Mouse (Mus musculus): ENCODE measurements around the gene Ppfia3. TPM values are rescaled to one million over a fixed set of nuclear protein-coding genes. Genes with fewer than 3 reads are reported as not detected.
A peak's percentile ranks its signal among the peaks of the same experiment; 100 is the strongest.

Gene Ppfia3
- 6.4 and 7.4 TPM in 2 replicates for polyA plus RNA-seq (2016; fragmentation: Nextera tagmentation; extraction: Ambion mirVana)

GRCm38 (mm10) chr7:45366652-45367019 is at the start of gene Ppfia3:
Gene Ppfia3, minus strand, starts transcription at chr7:45367019.
- no peak for DNase-seq (ENCODE audit: low spot score)
- H3K4me3 ChIP-seq = peak within 1 kb of the TSS; percentile 88
- peak within 1 kb of the TSS; percentile 89 for H3K27ac ChIP-seq (replicated peaks)
- H3K4me1 ChIP-seq = peaks cover 68% of the 10 kb centered on the region
- peaks cover 77% of the 10 kb centered on the region for H3K27me3 ChIP-seq (ENCODE audit: low read depth, poor library complexity, severe bottlenecking)
- WGBS = under 1% methylated on average over 26 of the region's 26 CpGs
- peaks cover 5% of the 10 kb centered on the region; the same call in 1 of the 2 replicates for H3K36me3 ChIP-seq
- no peaks in the 10 kb centered on the region for H3K9me3 ChIP-seq (replicated peaks)

GRCm38 (mm10) chr7:45415636-45416035 is 48.8 kb upstream of the Ppfia3 start:
- H3K27ac ChIP-seq (replicated peaks) = no peak overlapping the region
- DNase-seq (ENCODE audit: low spot score) = no peak
- peaks cover 100% of the 10 kb centered on the region for H3K27me3 ChIP-seq (ENCODE audit: low read depth, poor library complexity, severe bottlenecking)
- H3K36me3 ChIP-seq = peaks cover 7% of the 10 kb centered on the region
- no peaks in the 10 kb centered on the region for H3K9me3 ChIP-seq (replicated peaks)
- H3K4me3 ChIP-seq = peak overlapping the region; percentile 3; the same call in 1 of the 2 replicates
- 11% methylated on average over 37 of the region's 37 CpGs for WGBS
- H3K4me1 ChIP-seq = peaks cover 42% of the 10 kb centered on the region

DNA sequence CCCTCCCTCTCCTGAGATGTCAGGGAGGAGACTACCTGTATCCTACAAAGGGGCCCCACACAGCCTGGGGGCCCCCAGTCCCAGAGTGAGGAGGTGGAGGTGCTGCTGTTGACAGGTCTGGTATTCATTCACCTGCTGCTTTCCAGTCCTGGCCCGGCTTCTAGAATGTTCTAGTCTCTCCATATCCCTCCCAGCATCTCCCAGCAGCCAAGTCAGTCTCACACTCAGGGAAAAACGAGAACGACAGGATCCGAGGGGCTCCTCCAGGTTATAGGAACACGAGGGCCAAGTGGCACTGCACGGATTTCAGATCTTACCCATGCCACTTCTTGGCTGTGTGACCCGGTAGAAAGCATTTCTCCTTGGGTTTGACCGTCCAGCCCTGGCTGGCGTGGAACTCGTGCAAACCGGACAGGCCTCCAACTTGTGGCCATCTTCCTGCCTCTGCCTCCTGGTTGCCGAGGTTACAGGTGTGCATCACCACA is 48.0 kb upstream of the Ppfia3 start:
- H3K9me3 ChIP-seq (replicated peaks) = no peaks in the 10 kb centered on the region
- DNase-seq (ENCODE audit: low spot score) = no peak
- peaks cover 35% of the 10 kb centered on the region for H3K4me1 ChIP-seq
- 0 out of 2 replicates have a peak overlapping the region, but pooled peaks have one; percentile 3 for H3K4me3 ChIP-seq
- WGBS = 50% methylated on average over 12 of the region's 12 CpGs
- no peak overlapping the region for H3K27ac ChIP-seq (replicated peaks)
- H3K27me3 ChIP-seq (ENCODE audit: low read depth, poor library complexity, severe bottlenecking) = peaks cover 100% of the 10 kb centered on the region
- no peaks in the 10 kb centered on the region for H3K36me3 ChIP-seq

DNA sequence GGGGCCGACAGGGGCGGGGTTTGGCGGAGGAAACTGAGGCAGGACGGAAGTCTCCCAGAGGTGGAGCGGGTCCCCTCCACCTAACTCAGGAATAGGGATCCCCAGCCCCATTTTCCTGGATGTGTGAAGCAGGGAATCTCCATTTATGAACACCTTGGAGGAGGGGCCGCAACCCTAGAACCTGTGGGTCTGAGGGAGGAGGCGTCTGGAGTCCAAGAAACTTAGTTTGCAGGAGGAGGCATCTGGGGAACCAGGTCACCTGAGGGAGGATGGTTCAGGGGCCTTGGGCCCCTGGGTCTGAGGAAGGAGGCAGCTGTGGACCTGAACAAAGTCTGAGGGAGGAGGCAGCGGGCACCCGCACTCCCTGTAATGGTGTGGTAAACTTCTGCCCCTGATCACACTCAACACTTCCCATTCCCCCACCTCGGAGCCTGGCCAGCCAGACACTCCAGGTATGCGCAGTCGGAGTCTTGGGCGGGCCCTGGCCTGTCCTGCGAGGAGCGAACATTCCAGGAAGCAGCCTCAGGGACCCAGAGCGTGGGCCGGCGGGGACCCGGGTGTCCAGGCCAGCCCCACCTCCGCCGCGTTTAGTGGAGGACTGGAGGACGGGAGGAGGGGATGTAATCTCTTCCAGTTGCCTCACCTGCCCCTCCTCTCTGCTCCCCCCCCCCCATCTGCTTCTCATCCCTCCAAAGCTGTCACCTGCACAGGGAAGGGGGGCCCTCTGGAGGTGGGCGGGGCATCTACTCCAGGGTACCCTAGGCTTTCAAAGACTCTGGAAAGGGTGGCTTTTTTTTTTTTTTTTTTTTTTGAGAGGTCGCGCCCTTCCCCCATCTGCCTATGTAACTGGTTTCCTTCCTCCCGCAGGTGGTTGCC is 47.3 kb upstream of the Ppfia3 start:
- 0 out of 2 replicates have a peak overlapping the region, but pooled peaks have one; percentile 63 for H3K27ac ChIP-seq (replicated peaks)
- no peaks in the 10 kb centered on the region for H3K9me3 ChIP-seq (replicated peaks)
- no peaks in the 10 kb centered on the region for H3K36me3 ChIP-seq
- peaks cover 35% of the 10 kb centered on the region for H3K4me1 ChIP-seq
- H3K4me3 ChIP-seq = peak overlapping the region; percentile 65
- 1% methylated on average over 27 of the region's 27 CpGs for WGBS
- H3K27me3 ChIP-seq (ENCODE audit: low read depth, poor library complexity, severe bottlenecking) = peaks cover 100% of the 10 kb centered on the region
- DNase-seq (ENCODE audit: low spot score) = no peak

DNA sequence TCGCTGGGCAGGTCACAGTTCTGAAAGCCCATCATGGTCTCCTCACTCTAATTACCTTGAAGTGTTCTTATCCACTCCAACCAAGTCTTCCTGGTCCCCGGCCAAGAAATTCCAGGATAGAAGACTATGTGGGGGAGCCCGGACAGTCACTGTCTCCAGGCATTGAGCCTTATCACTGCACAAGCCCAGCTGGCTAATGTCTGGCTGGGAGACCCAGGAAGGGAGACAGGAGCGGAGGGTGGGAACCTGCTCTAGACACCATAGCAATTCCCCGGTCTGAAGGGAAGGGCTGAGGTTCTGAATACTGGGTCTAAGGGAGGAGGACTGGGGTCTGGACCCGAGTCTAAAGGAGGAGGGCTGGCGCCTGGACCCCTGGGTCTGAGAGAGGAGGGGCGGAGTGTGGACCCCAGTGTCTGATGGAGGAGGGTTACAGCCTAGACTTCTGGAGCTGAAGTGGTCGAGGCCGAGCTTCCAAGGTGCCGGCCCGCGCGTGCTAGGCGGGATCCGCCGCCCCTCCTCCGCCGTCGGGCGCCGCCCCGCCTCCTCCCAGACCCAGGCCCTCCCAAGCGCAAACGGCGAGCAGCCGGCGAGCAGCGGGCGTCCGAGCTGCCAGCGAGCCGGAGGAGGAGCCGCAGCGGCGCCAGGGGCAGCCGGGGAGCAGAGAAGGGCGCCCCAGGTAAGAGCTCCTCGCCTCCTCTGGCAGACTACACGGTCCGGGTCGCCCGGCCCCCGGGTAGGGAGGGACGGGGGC is 46.5 kb upstream of the Ppfia3 start, which contains the start of gene Ntf5:
Ntf5 (plus strand) TSS at position 583 of the 751 bp plus-strand sequence.
- no peaks in the 10 kb centered on the region for H3K9me3 ChIP-seq (replicated peaks)
- peak within 1 kb of the TSS; percentile 65 for H3K4me3 ChIP-seq
- peak within 1 kb of the TSS; percentile 63; the same call in 1 of the 2 replicates for H3K27ac ChIP-seq (replicated peaks)
- peaks cover 100% of the 10 kb centered on the region for H3K27me3 ChIP-seq (ENCODE audit: low read depth, poor library complexity, severe bottlenecking)
- no peaks in the 10 kb centered on the region for H3K36me3 ChIP-seq
- peak; percentile 56 for DNase-seq (ENCODE audit: low spot score)
- peaks cover 34% of the 10 kb centered on the region for H3K4me1 ChIP-seq
- 3% methylated on average over 45 of the region's 45 CpGs for WGBS

DNA sequence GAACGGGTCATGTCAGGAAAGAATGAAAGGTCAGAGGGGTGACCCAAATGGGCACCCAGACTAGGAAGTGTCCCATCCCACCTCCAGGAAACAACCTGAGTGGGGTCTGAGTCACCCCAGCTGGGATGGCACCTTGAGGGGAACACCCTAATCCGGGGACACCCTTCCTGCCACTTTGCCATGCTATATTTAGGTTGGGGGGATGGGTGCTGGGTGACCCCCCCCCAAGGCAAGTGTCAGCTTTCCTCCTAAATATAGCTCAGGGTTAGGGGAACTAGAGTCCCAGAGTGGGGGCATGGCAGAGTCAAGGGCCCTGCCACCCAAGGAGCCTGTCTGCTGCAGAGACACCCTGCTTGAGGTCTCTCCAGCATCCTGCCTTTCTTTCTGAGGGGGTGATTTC is 45.6 kb upstream of the Ppfia3 start:
- H3K27ac ChIP-seq (replicated peaks) = no peak overlapping the region

DNA sequence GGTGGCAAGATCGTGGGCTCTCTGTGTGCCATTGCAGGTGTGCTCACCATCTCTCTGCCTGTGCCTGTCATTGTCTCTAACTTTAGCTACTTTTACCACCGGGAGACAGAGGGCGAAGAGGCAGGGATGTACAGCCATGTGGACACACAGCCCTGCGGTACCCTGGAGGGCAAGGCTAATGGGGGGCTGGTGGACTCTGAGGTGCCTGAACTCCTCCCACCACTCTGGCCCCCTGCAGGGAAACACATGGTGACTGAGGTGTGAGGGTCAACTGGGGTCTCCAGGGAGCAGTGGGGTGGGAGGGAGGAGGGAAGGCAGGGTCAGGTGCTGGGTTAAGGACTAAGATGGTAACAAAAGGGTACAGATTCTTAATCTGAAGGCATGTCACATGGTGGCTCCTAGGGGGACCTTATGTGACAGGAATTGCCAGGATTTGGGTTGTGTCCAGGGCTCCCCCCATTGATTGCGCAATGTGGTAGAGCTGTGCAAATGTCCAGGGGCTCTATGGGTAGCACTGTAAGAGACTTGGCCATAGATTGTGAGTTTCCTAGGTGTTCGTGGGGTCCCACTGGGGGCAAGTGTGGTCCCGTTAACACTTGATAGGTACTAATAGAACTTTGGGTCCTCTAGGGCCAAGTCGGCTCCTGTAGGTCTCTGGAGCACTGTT is 42.8 kb upstream of the Ppfia3 start:
- Histone ChIP-seq H3K27me3 (ENCODE audit: low read depth, poor library complexity, severe bottlenecking) (peaks cover 99% of the 10 kb centered on the region), H3K36me3 (no peaks in the 10 kb centered on the region), H3K4me3 (no peak overlapping the region), H3K4me1 (peaks cover 33% of the 10 kb centered on the region), H3K27ac (replicated peaks) (no peak overlapping the region), H3K9me3 (replicated peaks) (no peaks in the 10 kb centered on the region)
- 92% methylated on average over 8 of the region's 8 CpGs for WGBS
- DNase-seq (ENCODE audit: low spot score) = no peak

More for the DNA sequence above, 45.6 kb upstream of the Ppfia3 start:
- Histone ChIP-seq H3K4me3 (no peak overlapping the region), H3K4me1 (peaks cover 25% of the 10 kb centered on the region), H3K27me3 (ENCODE audit: low read depth, poor library complexity, severe bottlenecking) (peaks cover 100% of the 10 kb centered on the region), H3K9me3 (replicated peaks) (no peaks in the 10 kb centered on the region), H3K36me3 (no peaks in the 10 kb centered on the region)
- 85% methylated on average over 2 of the region's 2 CpGs for WGBS
- no peak for DNase-seq (ENCODE audit: low spot score)

GRCm38 (mm10) chr7:45408949-45409348 is 42.1 kb upstream of the Ppfia3 start:
- H3K36me3 ChIP-seq = no peaks in the 10 kb centered on the region
- DNase-seq (ENCODE audit: low spot score) = no peak
- no peak overlapping the region for H3K4me3 ChIP-seq
- no peaks in the 10 kb centered on the region for H3K9me3 ChIP-seq (replicated peaks)
- H3K4me1 ChIP-seq = peaks cover 26% of the 10 kb centered on the region
- peaks cover 92% of the 10 kb centered on the region for H3K27me3 ChIP-seq (ENCODE audit: low read depth, poor library complexity, severe bottlenecking)
- 90% methylated on average over 17 of the region's 17 CpGs for WGBS
- H3K27ac ChIP-seq (replicated peaks) = no peak overlapping the region

DNA sequence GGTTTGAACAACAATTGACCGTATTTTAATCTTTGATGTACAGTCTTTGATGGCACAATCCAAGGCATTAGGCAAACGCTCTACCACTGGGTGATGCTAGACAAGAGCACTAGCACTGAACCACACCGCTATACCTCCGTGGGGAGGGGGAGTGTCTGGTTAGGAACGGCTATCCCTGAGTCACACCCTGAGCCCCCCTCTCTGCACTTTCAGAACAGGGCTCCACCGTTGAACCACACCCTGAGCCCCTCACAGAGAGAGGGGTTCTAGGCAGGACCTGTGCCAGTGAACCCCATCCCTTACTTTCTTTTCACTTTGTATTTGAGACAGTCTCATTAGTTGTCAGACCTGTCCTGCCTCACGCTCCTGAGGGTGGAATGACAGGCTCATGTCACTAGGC is 41.5 kb upstream of the Ppfia3 start:
- Histone ChIP-seq H3K9me3 (replicated peaks) (no peaks in the 10 kb centered on the region), H3K27ac (replicated peaks) (no peak overlapping the region), H3K4me3 (no peak overlapping the region), H3K36me3 (no peaks in the 10 kb centered on the region), H3K4me1 (peaks cover 20% of the 10 kb centered on the region), H3K27me3 (ENCODE audit: low read depth, poor library complexity, severe bottlenecking) (peaks cover 86% of the 10 kb centered on the region)
- WGBS = 75% methylated on average over 7 of the region's 7 CpGs
- DNase-seq (ENCODE audit: low spot score) = no peak

DNA sequence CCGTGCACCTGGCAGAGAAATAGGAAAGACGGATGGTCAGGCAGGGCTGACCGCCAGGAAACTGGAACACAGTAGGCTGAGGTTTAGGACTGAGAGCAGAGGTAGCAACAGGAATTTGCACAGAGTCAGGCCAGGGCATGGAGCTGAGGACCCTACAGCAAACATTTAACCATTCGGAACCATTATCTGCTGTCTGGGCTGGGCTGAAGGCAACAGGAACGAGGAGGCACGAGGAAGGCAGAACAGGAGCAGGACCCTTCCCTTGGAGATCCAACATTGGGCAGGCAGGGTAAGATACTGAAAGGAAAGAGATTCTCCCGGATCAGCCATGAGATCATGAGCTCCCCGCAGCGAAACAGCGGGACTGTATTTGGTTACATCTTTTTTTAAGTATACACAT is 41.0 kb upstream of the Ppfia3 start:
- Histone ChIP-seq H3K4me1 (peaks cover 16% of the 10 kb centered on the region), H3K27ac (replicated peaks) (no peak overlapping the region), H3K27me3 (ENCODE audit: low read depth, poor library complexity, severe bottlenecking) (peaks cover 81% of the 10 kb centered on the region), H3K4me3 (no peak overlapping the region), H3K9me3 (replicated peaks) (no peaks in the 10 kb centered on the region), H3K36me3 (no peaks in the 10 kb centered on the region)
- DNase-seq (ENCODE audit: low spot score) = no peak
- 80% methylated on average over 10 of the region's 10 CpGs for WGBS

DNA sequence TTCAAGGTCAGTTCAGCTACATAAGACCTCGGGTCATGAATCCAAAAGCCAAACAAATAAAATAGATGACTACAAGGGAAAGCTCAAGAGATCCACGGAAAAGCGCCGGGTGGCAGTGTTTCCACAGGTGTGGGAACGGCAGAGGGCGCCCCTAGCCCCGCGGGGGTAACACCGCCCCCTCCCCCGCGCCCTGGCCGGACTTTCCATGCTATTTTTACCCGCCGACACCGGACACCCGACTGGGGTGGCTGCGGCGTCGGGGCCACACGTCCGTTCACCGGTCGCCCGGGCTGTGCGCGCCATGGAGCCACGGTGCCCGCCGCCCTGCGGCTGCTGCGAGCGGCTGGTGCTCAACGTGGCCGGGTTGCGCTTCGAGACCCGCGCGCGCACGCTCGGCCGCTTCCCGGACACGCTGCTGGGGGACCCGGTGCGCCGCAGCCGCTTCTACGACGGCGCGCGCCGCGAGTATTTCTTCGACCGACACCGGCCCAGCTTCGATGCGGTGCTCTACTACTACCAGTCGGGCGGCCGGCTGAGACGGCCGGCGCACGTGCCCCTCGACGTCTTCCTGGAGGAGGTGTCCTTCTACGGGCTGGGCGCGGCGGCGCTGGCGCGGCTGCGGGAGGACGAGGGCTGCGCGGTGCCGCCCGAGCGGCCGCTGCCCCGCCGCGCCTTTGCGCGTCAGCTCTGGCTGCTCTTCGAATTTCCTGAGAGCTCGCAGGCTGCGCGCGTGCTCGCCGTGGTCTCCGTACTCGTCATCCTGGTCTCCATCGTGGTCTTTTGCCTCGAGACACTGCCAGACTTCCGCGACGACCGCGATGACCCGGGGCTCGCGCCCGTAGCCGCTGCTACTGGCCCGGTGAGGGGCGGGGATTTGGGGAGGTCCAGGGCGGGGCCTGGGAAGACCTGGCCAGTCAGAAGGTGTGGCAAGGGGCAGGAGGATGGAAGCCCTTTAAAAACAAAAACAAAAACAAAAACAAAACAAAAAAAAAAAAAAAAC is 39.6 kb upstream of the Ppfia3 start:
- 2% methylated on average over 114 of the region's 114 CpGs for WGBS
- Histone ChIP-seq H3K9me3 (replicated peaks) (no peaks in the 10 kb centered on the region), H3K27me3 (ENCODE audit: low read depth, poor library complexity, severe bottlenecking) (peaks cover 67% of the 10 kb centered on the region), H3K27ac (replicated peaks) (no peak overlapping the region), H3K36me3 (no peaks in the 10 kb centered on the region), H3K4me1 (peaks cover 16% of the 10 kb centered on the region), H3K4me3 (peak overlapping the region; percentile 45)
- no peak for DNase-seq (ENCODE audit: low spot score)

All from midbrain, embryonic 10.5 days (tissue).